Mouse (Mus musculus): Measurements from ENCODE around the gene 9130213A22Rik.

GRCm38 (mm10) chr11:69089616-69090290 lies 32.6 kb downstream of the 9130213A22Rik start:
- TF ChIP-seq POLR2A (IDR thresholded peaks at IDR 0.05; ENCODE audit: borderline replicate concordance, extremely low read depth, low read depth, low read length) (no peak), CTCF (IDR thresholded peaks at IDR 0.05; ENCODE audit: insufficient read depth, low read length) (no peak)
